Mouse (Mus musculus): Measurements from ENCODE around the gene Rcn1. TPM values are rescaled to one million over a fixed set of nuclear protein-coding genes. Genes with fewer than 3 reads are reported as not detected.

The Rcn1 gene
- 180 and 182 TPM in 2 replicates for polyA plus RNA-seq (2016; fragmentation: Nextera tagmentation; extraction: Ambion mirVana)

- Histone ChIP-seq H3K27ac (ENCODE audit: poor library complexity, severe bottlenecking) (peak within 1 kb of the TSS; percentile 94), H3K27me3 (replicated peaks) (no peaks in the 10 kb centered on the region; the same call in 1 of the 2 replicates), H3K4me3 (peak within 1 kb of the TSS; percentile 86), H3K36me3 (peaks cover 14% of the 10 kb centered on the region), H3K4me2 (peak within 1 kb of the TSS; percentile 87), H3K9me3 (replicated peaks) (no peaks in the 10 kb centered on the region), H3K9ac (peak within 1 kb of the TSS; percentile 94), H3K4me1 (replicated peaks) (peaks cover 38% of the 10 kb centered on the region)
- WGBS = 1% methylated on average over 53 of the region's 57 CpGs
- peak; percentile 95 for ATAC-seq (ENCODE audit: insufficient number of reproducible peaks, low FRiP score)
Observed at GRCm38 (mm10) chr2:105399085-105399891, at the start of gene Rcn1. Rcn1 (minus strand) TSS chr2:105399319.

GRCm38 (mm10) chr2:105444072-105444471, 45.0 kb upstream of the Rcn1 start:
- 30% methylated on average over 3 of the region's 3 CpGs for WGBS
- H3K4me2 ChIP-seq = no peak overlapping the region
- no peak overlapping the region for H3K9ac ChIP-seq
- H3K27ac ChIP-seq (ENCODE audit: poor library complexity, severe bottlenecking) = no peak overlapping the region
- no peaks in the 10 kb centered on the region for H3K36me3 ChIP-seq
- no peaks in the 10 kb centered on the region for H3K4me1 ChIP-seq (replicated peaks)
- H3K27me3 ChIP-seq (replicated peaks) = no peaks in the 10 kb centered on the region
- H3K4me3 ChIP-seq = no peak overlapping the region
- ATAC-seq (ENCODE audit: insufficient number of reproducible peaks, low FRiP score) = no peak
- H3K9me3 ChIP-seq (replicated peaks) = no peaks in the 10 kb centered on the region

- Histone ChIP-seq H3K27ac (ENCODE audit: poor library complexity, severe bottlenecking) (no peak overlapping the region), H3K9ac (no peak overlapping the region), H3K4me1 (replicated peaks) (peaks cover under 1% of the 10 kb centered on the region; the same call in 1 of the 2 replicates), H3K9me3 (replicated peaks) (no peaks in the 10 kb centered on the region), H3K4me3 (no peak overlapping the region), H3K36me3 (no peaks in the 10 kb centered on the region), H3K27me3 (replicated peaks) (no peaks in the 10 kb centered on the region), H3K4me2 (no peak overlapping the region)
- WGBS = 70% methylated on average over 4 of the region's 4 CpGs
- ATAC-seq (ENCODE audit: insufficient number of reproducible peaks, low FRiP score) = no peak
Observed at GRCm38 (mm10) chr2:105439022-105439421, 39.9 kb upstream of the Rcn1 start.

- H3K27ac ChIP-seq (ENCODE audit: poor library complexity, severe bottlenecking) = no peak overlapping the region
- peaks cover 6% of the 10 kb centered on the region for H3K4me1 ChIP-seq (replicated peaks)
- no peaks in the 10 kb centered on the region for H3K27me3 ChIP-seq (replicated peaks)
- H3K36me3 ChIP-seq = no peaks in the 10 kb centered on the region
- H3K4me2 ChIP-seq = no peak overlapping the region
- no peak overlapping the region for H3K4me3 ChIP-seq
- no peaks in the 10 kb centered on the region for H3K9me3 ChIP-seq (replicated peaks)
- no peak for ATAC-seq (ENCODE audit: insufficient number of reproducible peaks, low FRiP score)
- H3K9ac ChIP-seq = no peak overlapping the region
- WGBS = 94% methylated on average over 2 of the region's 2 CpGs
Observed at GRCm38 (mm10) chr2:105438525-105438924, 39.4 kb upstream of the Rcn1 start.

- peak overlapping the region; percentile 17 for H3K4me3 ChIP-seq
- no peak overlapping the region for H3K27ac ChIP-seq (ENCODE audit: poor library complexity, severe bottlenecking)
- peak overlapping the region; percentile 57 for H3K4me2 ChIP-seq
- H3K9ac ChIP-seq = peak overlapping the region; percentile 56; the same call in 1 of the 2 replicates
- 10% methylated on average over 10 of the region's 10 CpGs for WGBS
- no peaks in the 10 kb centered on the region for H3K9me3 ChIP-seq (replicated peaks)
- ATAC-seq (ENCODE audit: insufficient number of reproducible peaks, low FRiP score) = no peak
- H3K4me1 ChIP-seq (replicated peaks) = peaks cover 16% of the 10 kb centered on the region
- no peaks in the 10 kb centered on the region for H3K36me3 ChIP-seq
- peaks cover 5% of the 10 kb centered on the region; the same call in 1 of the 2 replicates for H3K27me3 ChIP-seq (replicated peaks)
Observed at GRCm38 (mm10) chr2:105432927-105433326, 33.8 kb upstream of the Rcn1 start.

GRCm38 (mm10) chr2:105430373-105430772, 31.3 kb upstream of the Rcn1 start:
- Histone ChIP-seq H3K27me3 (replicated peaks) (peaks cover 5% of the 10 kb centered on the region; the same call in 1 of the 2 replicates), H3K9ac (no peak overlapping the region), H3K27ac (ENCODE audit: poor library complexity, severe bottlenecking) (no peak overlapping the region), H3K9me3 (replicated peaks) (no peaks in the 10 kb centered on the region), H3K36me3 (no peaks in the 10 kb centered on the region), H3K4me1 (replicated peaks) (peaks cover 31% of the 10 kb centered on the region), H3K4me3 (no peak overlapping the region), H3K4me2 (no peak overlapping the region)
- 65% methylated on average over 5 of the region's 5 CpGs for WGBS
- no peak for ATAC-seq (ENCODE audit: insufficient number of reproducible peaks, low FRiP score)

- Histone ChIP-seq H3K4me2 (no peak overlapping the region), H3K4me1 (replicated peaks) (peaks cover 31% of the 10 kb centered on the region), H3K36me3 (no peaks in the 10 kb centered on the region), H3K4me3 (no peak overlapping the region), H3K27me3 (replicated peaks) (peaks cover 9% of the 10 kb centered on the region; the same call in 1 of the 2 replicates), H3K27ac (ENCODE audit: poor library complexity, severe bottlenecking) (no peak overlapping the region), H3K9me3 (replicated peaks) (no peaks in the 10 kb centered on the region), H3K9ac (no peak overlapping the region)
- 74% methylated on average over 6 of the region's 6 CpGs for WGBS
- no peak for ATAC-seq (ENCODE audit: insufficient number of reproducible peaks, low FRiP score)
Observed at GRCm38 (mm10) chr2:105429899-105430298, 30.8 kb upstream of the Rcn1 start.

GRCm38 (mm10) chr2:105428467-105428866, 29.3 kb upstream of the Rcn1 start:
- Histone ChIP-seq H3K4me3 (no peak overlapping the region), H3K27ac (ENCODE audit: poor library complexity, severe bottlenecking) (no peak overlapping the region), H3K4me1 (replicated peaks) (peaks cover 24% of the 10 kb centered on the region), H3K4me2 (no peak overlapping the region), H3K9ac (no peak overlapping the region), H3K27me3 (replicated peaks) (peaks cover 9% of the 10 kb centered on the region; the same call in 1 of the 2 replicates), H3K36me3 (no peaks in the 10 kb centered on the region), H3K9me3 (replicated peaks) (no peaks in the 10 kb centered on the region)
- ATAC-seq (ENCODE audit: insufficient number of reproducible peaks, low FRiP score) = no peak
- 16% methylated on average over 6 of the region's 6 CpGs for WGBS

- Histone ChIP-seq H3K4me1 (replicated peaks) (peaks cover 20% of the 10 kb centered on the region), H3K27ac (ENCODE audit: poor library complexity, severe bottlenecking) (no peak overlapping the region), H3K27me3 (replicated peaks) (peaks cover 9% of the 10 kb centered on the region; the same call in 1 of the 2 replicates), H3K4me3 (peak overlapping the region; percentile 21; the same call in 1 of the 2 replicates), H3K9me3 (replicated peaks) (no peaks in the 10 kb centered on the region), H3K36me3 (no peaks in the 10 kb centered on the region), H3K9ac (no peak overlapping the region), H3K4me2 (peak overlapping the region; percentile 64)
- ATAC-seq (ENCODE audit: insufficient number of reproducible peaks, low FRiP score) = peak; percentile 57; the same call in 1 of the 2 replicates
- WGBS = 5% methylated on average over 12 of the region's 12 CpGs
Observed at GRCm38 (mm10) chr2:105428029-105428428, 28.9 kb upstream of the Rcn1 start.

GRCm38 (mm10) chr2:105427447-105427846, 28.3 kb upstream of the Rcn1 start:
- peak overlapping the region; percentile 21; the same call in 1 of the 2 replicates for H3K4me3 ChIP-seq

GRCm38 (mm10) chr2:105418629-105419227, 19.6 kb upstream of the Rcn1 start:
- no peaks in the 10 kb centered on the region for H3K9me3 ChIP-seq (replicated peaks)
- H3K9ac ChIP-seq = no peak overlapping the region
- peaks cover 20% of the 10 kb centered on the region for H3K4me1 ChIP-seq (replicated peaks)
- 86% methylated on average over 12 of the region's 12 CpGs for WGBS
- no peaks in the 10 kb centered on the region for H3K36me3 ChIP-seq
- no peak for ATAC-seq (ENCODE audit: insufficient number of reproducible peaks, low FRiP score)
- H3K4me3 ChIP-seq = no peak overlapping the region
- H3K4me2 ChIP-seq = no peak overlapping the region
- H3K27me3 ChIP-seq (replicated peaks) = 0 out of 2 replicates have a peak, but pooled peaks cover 5% of the 10 kb centered on the region
- no peak overlapping the region for H3K27ac ChIP-seq (ENCODE audit: poor library complexity, severe bottlenecking)

More at GRCm38 (mm10) chr2:105427447-105427846, 28.3 kb upstream of the Rcn1 start:
- Histone ChIP-seq H3K4me2 (peak overlapping the region; percentile 64), H3K27me3 (replicated peaks) (peaks cover 9% of the 10 kb centered on the region; the same call in 1 of the 2 replicates), H3K9me3 (replicated peaks) (no peaks in the 10 kb centered on the region), H3K27ac (ENCODE audit: poor library complexity, severe bottlenecking) (no peak overlapping the region), H3K4me1 (replicated peaks) (peaks cover 16% of the 10 kb centered on the region), H3K36me3 (no peaks in the 10 kb centered on the region), H3K9ac (no peak overlapping the region)
- ATAC-seq (ENCODE audit: insufficient number of reproducible peaks, low FRiP score) = peak; percentile 81
- WGBS = 22% methylated on average over 8 of the region's 8 CpGs

Data from heart, embryonic 12.5 days (tissue).